Mouse (Mus musculus) bone marrow macrophage, adult 2 months (primary cell): Measurements from ENCODE around the gene Zfp974.
"Not testable (repeated sequence)": the region's sequence is repeated elsewhere in the genome, so short reads cannot be mapped to it uniquely, and the experiment has no call there.

Source experiments
- CTCF ChIP-seq: IDR thresholded peaks from 2 replicates; pipeline ENCODE4 v1.5.1; 2012; ENCODE audit warnings: low read depth, mild to moderate bottlenecking, low read length, moderate library complexity
- POLR2A ChIP-seq: IDR thresholded peaks from 2 replicates; pipeline ENCODE4 v1.6.1; 2012; ENCODE audit warnings: mild to moderate bottlenecking, low read depth, low read length, borderline replicate concordance

DNA sequence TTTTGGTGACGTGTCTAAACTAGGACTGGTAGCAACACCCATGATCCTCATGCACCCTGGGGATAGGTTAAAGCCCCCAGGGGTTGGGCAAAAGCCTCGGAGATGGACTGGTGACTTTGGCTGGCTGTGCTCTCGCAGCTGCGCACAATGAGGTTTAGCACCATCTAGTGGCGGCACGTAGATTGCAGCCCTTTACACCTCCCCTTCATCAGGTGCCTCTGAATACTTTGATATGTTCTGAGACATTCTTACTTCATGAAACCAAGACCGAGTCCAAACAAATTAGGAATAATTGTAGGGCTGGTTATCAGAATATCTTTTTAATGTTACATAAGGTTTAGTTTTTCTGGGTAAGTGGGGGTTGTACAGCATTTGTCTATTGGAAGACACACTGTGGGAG, 12.6 kb upstream of the Zfp974 start:
- not testable (repeated sequence) for TF ChIP-seq CTCF, POLR2A
